In genomic region chr1:152624644-152625454, GRCm38 (mm10) we compare ENCODE assay signal across 8 mouse cellular contexts.
DNase-seq lines count a peak whose midpoint lies in the region; ATAC-seq and TF ChIP-seq lines count a peak whose summit lies in the region.

No protein-coding gene starts in this region.

- H3K4me1 ChIP-seq in forebrain, embryonic 15.5 days = peaks cover 22% of the 10 kb centered on the region

- ATAC-seq in cerebellum, adult (ENCODE audit: insufficient number of reproducible peaks, low FRiP score, low TSS enrichment) = peak; percentile 89
- peak; percentile 93 for ATAC-seq in forebrain, embryonic 15.5 days (replicated peaks)

- H3K4me3 ChIP-seq in forebrain, embryonic 15.5 days = peak overlapping the region; percentile 69
- peak overlapping the region; percentile 72 for H3K4me3 ChIP-seq in layer of hippocampus, adult 2 months

- no peaks in the 10 kb centered on the region for H3K36me3 ChIP-seq in forebrain, embryonic 15.5 days

- H3K27me3 ChIP-seq in forebrain, embryonic 15.5 days = no peaks in the 10 kb centered on the region

- WGBS in forebrain, embryonic 15.5 days = under 1% methylated on average over 47 of the region's 61 CpGs

- H3K9me3 ChIP-seq in forebrain, embryonic 15.5 days = no peaks in the 10 kb centered on the region

- peak overlapping the region; percentile 69 for H3K9ac ChIP-seq in forebrain, embryonic 15.5 days (replicated peaks)

- peak; percentile 65 for DNase-seq in ES-CJ7 (ENCODE audit: low read depth, low spot score)
- peak; percentile 85 for DNase-seq in heart, postnatal 4 days
- DNase-seq in layer of hippocampus, adult 2 months (ENCODE audit: low spot score in 2 of 2) = peak; percentile 19 to 49
- DNase-seq in lung, postnatal 14 days = peak; percentile 81
- DNase-seq in ovary, postnatal 14 days (ENCODE audit: low spot score) = peak; percentile 59
- DNase-seq in thymus, postnatal 36 days = peak; percentile 67 to 71

- TF ChIP-seq CTCF in layer of hippocampus, adult 2 months (conservative IDR thresholded peaks at IDR 0.05) = 0 out of 2 replicates have a peak, but pooled peaks have one; percentile 28

- H3K27ac ChIP-seq in forebrain, embryonic 15.5 days (replicated peaks) = peak overlapping the region; percentile 80
- peak overlapping the region; percentile 80 for H3K27ac ChIP-seq in layer of hippocampus, adult 2 months

- H3K4me2 ChIP-seq in forebrain, embryonic 15.5 days (replicated peaks) = peak overlapping the region; percentile 54

Comparison
In these comparisons a context has a peak if more than half of its experiments do, and no peak if none do; other contexts are left out.
1. Peak in every context shown above with its lines: DNase-seq, ATAC-seq, H3K4me3 ChIP-seq and H3K27ac ChIP-seq.
2. DNase-seq: peak in every context shown above with its lines; median percentile 85 in heart, postnatal 4 days; 81 in lung, postnatal 14 days; 69 in thymus, postnatal 36 days; 65 in ES-CJ7; 59 in ovary, postnatal 14 days; 34 in layer of hippocampus, adult 2 months.